Mouse (Mus musculus) olfactory bulb, adult 2 months (tissue): ENCODE measurements around the gene Rfwd3. TPM values are rescaled to one million over a fixed set of nuclear protein-coding genes. Genes with fewer than 3 reads are reported as not detected.

Experiments
- H3K27ac ChIP-seq: fragments of 200-500 bp; 2 replicates; pipeline ENCODE4 v1.5.1; 2012; ENCODE audit warnings: low read depth, low read length; ENCODE audit not compliant: insufficient read depth
- H3K4me1 ChIP-seq: fragments of 200-500 bp; 2 replicates; pipeline ENCODE4 v1.6.1; 2012; ENCODE audit warnings: low read length; ENCODE audit not compliant: control insufficient read depth, insufficient read depth
- H3K4me3 ChIP-seq: fragments of 200-500 bp; 2 replicates; pipeline ENCODE4 v1.5.1; 2012; ENCODE audit warnings: mild to moderate bottlenecking, low read depth, low read length, moderate library complexity; ENCODE audit not compliant: insufficient read depth
- CTCF ChIP-seq: fragments of 200-500 bp; IDR thresholded peaks from 2 replicates; pipeline ENCODE4 v1.5.1; 2012; ENCODE audit warnings: low read depth, mild to moderate bottlenecking, low read length, moderate library complexity; ENCODE audit not compliant: insufficient read depth
- POLR2A ChIP-seq: fragments of 200-500 bp; IDR thresholded peaks from 2 replicates; pipeline ENCODE4 v1.6.1; 2012; ENCODE audit warnings: mild to moderate bottlenecking, low read depth, low read length, moderate library complexity; ENCODE audit not compliant: insufficient read depth
- WGBS: fragments of 180-500 bp; shearing (Covaris S2); methylation state at CpG from one replicate; pipeline ENCODE4 v1.1.7; 2018; 5-methylcytosine and 5-hydroxymethylcytosine counted together
- polyA plus RNA-seq: library from polyadenylated mRNA; stranded (reverse); fragments of >200 nt; gene quantifications from 2 replicates; pipeline ENCODE4 v1.2.4, GENCODE M21; 2012; ENCODE audit warnings: low replicate concordance; ENCODE audit not compliant: missing spikeins, insufficient read depth, insufficient read length

Rfwd3 gene
- not detected in 2 replicates for polyA plus RNA-seq

DNA sequence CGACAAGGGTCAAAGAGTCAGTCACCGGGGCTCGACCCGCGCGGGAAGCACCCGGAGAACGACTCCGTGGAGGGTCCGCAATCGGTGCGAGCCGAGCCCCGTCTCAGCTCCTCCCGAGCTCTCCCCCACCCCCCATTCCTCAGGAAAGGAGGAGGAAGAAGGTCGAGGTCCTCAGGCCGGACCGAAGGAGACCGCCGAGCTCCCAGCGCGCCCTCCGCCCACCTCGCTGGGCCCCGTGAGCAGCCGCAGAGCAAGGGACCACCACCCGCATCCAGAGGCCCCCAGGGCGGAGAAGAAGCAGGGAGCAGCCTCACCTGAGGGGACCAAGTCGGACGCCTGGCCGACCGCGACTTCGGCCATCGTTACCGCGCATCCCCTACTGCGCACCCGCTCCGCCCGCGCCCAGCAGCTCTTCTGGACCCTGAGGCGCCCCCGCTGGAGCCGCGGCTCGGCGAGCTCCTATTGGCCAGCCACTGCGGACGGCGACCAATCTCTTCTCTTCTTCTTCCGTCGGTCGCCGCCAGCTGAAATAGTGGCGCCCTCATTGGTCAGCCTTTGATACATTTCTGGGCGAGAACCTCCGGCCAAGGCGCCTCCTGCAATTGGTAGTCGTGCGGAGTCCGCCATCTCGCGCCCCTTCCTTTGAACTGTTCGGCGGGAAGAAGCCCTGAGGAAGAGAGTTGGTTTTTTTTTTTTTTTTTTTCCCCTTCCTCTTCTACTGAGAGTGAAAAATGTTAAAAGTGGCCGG, at the start of gene Rfwd3:
Gene Rfwd3, minus strand, starts transcription at position 402 of the 748 bp plus-strand sequence.
- peak within 1 kb of the TSS; percentile 6; the same call in 1 of the 2 replicates for H3K27ac ChIP-seq
- no peaks in the 10 kb centered on the region for H3K4me1 ChIP-seq
- H3K4me3 ChIP-seq: peak within 1 kb of the TSS; percentile 98
- under 1% methylated on average over 67 of the region's 67 CpGs for WGBS
- TF ChIP-seq POLR2A (peak; percentile 69), CTCF (0 out of 2 replicates have a peak, but pooled peaks have one; percentile 17)

DNA sequence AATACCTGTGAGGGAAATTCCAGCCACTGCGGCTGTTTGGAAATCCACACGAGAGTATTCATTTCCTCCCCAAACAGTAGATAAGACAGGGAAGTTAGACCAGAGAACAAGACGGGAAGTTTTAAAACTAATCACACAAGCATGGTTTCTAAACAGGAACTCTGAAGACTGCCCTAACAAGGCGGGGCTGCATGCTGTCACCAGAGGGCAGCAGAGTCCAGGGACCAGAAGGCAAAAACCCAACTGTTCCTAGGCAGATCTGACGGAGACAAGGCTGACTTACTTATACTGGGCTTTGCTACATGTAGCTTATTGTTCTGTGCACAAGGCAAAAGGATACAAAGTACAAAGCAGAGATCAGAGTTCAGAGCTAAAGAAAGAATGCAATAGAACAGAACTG, 43.2 kb upstream of the Rfwd3 start:
- TF ChIP-seq POLR2A (no peak), CTCF (peak; percentile 76)
- Histone ChIP-seq H3K4me1 (peaks cover 10% of the 10 kb centered on the region; the same call in 1 of the 2 replicates), H3K4me3 (no peak overlapping the region), H3K27ac (no peak overlapping the region)
- WGBS: 18% methylated on average over 5 of the region's 5 CpGs

DNA sequence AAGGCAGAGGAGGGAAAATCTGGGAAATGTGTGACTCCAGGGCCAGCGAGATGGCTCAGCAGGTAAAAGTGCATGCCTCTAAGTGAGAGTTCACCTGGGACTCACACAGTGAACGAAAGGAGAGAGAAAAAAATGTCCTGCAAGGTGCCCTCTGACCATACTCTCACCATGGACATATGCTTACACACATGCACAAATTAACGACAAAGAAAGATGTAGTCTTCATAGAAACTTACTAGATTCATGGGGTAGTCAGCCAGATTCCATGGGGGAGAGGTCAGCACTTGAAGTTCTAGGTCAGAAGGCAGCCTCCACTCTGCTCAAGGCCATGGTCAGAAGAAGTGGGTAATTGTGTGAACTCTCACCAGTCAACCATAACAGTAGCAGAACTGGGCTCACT, 40.2 kb upstream of the Rfwd3 start:
- Histone ChIP-seq H3K27ac (no peak overlapping the region), H3K4me3 (no peak overlapping the region), H3K4me1 (peaks cover 14% of the 10 kb centered on the region)
- 93% methylated on average over 3 of the region's 3 CpGs for WGBS
- TF ChIP-seq CTCF: no peak
- no peak for TF ChIP-seq POLR2A

DNA sequence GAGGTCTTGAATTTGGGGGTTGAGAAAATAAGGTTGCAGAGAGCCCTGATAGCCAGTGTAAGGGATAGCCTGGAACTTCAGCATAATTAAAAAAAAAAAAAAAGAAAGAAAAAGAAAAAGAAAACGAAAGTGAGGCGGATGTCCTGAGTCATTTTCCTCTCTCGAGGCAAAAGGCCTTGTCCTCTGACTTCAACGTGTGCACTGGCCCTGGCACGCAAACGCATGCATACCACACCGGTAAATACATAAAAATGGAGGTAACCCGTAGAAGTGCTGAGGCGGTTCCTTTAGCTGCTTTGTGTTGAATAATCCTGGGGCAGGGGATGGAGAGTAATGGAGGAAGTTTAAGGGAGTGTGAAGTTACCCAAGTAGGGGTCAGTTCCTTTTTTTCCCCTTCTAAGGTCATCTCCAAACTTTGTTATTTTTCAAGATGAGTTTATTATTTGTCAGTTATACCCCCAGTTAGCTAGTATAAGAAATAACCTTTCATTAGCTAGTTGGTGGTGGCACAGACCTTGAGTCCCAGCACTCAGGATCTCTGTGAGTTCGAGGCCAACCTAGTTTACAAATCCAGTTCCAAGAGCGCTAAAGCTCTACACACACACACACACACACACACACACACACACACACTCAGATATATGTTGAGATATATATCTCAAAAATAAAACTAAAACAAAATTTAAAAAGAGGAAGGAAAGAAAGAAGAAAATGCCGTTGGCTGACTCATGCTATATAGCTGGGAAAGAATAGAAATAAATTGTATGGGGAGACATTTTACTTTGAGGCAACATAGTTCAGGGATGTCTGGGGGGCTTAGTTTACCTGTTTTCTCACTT, 38.6 kb upstream of the Rfwd3 start:
- Histone ChIP-seq H3K4me1 (peaks cover 14% of the 10 kb centered on the region), H3K27ac (no peak overlapping the region), H3K4me3 (no peak overlapping the region)
- TF ChIP-seq CTCF (no peak), POLR2A (no peak)
- 57% methylated on average over 12 of the region's 12 CpGs for WGBS

DNA sequence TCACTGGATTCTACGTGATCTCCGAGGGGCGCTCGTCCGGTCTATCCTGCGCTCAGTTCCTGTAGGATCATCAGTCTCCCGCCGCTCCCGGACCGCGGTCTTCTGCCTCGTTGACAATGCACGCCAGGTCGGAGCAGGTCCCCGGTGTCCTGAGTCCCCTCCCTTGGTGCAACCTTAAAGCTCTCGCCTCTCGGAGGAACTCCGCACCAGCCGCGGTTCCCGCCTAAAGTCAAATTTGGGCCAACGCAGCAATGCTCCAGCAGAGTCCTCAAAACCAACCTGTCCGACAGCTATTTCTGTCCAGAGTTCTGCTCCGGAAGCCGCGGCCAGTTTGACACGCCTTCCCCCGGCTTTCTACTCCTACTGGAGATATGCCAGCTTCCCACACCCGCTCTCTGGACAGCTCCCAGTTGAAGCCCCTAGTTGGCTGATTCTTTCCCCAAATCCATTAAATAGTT, 37.9 kb upstream of the Rfwd3 start, which contains the start of gene Mlkl:
Gene Mlkl, minus strand, starts transcription at position 288 of the 458 bp plus-strand sequence.
- TF ChIP-seq CTCF (no peak), POLR2A (no peak)
- WGBS: 2% methylated on average over 29 of the region's 29 CpGs
- peak within 1 kb of the TSS; percentile 49 for H3K4me3 ChIP-seq
- H3K4me1 ChIP-seq: peaks cover 11% of the 10 kb centered on the region
- no peak within 1 kb of the TSS for H3K27ac ChIP-seq

DNA sequence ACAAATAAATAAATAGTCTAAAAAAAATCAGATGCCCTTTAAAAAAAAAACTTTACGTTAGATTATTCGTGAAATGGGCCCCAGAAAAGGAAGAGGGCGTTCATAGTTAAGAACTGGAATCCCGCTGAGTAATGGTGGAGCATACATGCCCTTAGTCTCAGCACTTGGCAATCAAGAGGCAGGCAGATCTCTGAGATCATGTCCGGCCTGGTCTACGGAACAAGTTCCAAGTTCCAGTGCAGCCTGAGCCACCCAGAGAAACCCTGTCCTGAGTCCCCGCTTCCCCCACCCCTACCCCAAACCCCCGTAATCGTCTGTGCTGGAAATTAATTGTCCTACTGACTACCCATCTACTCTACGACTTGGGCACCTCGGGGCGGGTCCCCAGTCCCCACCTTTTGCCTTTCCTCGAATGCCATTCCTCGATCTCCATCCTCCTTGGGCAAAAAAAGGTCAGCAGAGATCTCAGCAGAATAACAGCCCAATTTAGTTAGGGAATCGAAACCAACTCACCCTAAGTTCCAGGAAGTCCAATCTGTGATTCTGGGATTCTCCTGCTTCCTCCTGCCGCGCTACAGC, 37.4 kb upstream of the Rfwd3 start:
- WGBS: 39% methylated on average over 17 of the region's 17 CpGs
- TF ChIP-seq CTCF (no peak), POLR2A (no peak)
- peaks cover 11% of the 10 kb centered on the region for H3K4me1 ChIP-seq
- H3K4me3 ChIP-seq: peak overlapping the region; percentile 49
- H3K27ac ChIP-seq: no peak overlapping the region

DNA sequence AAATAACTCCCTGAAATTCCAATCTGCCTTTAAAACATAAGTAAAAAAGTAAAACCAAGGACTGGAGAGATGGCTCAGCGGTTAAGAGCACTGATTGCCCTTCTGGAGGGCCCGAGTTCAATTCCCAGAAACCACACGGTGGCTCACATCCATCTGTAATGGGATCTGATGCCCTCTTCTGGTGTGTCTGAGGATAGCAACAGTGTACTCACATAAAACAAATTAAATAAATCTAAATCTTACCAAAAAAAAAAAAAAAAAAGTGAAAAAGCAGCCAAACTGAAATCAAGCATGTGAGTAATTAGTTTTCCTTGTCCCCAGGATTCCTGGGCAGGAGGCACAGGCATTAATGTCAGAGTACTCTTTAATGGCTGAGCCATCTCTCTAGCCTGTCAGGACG, 36.7 kb upstream of the Rfwd3 start:
- Histone ChIP-seq H3K4me1 (peaks cover 8% of the 10 kb centered on the region), H3K27ac (no peak overlapping the region), H3K4me3 (no peak overlapping the region)
- 87% methylated on average over 4 of the region's 4 CpGs for WGBS
- TF ChIP-seq CTCF: no peak
- TF ChIP-seq POLR2A: no peak

DNA sequence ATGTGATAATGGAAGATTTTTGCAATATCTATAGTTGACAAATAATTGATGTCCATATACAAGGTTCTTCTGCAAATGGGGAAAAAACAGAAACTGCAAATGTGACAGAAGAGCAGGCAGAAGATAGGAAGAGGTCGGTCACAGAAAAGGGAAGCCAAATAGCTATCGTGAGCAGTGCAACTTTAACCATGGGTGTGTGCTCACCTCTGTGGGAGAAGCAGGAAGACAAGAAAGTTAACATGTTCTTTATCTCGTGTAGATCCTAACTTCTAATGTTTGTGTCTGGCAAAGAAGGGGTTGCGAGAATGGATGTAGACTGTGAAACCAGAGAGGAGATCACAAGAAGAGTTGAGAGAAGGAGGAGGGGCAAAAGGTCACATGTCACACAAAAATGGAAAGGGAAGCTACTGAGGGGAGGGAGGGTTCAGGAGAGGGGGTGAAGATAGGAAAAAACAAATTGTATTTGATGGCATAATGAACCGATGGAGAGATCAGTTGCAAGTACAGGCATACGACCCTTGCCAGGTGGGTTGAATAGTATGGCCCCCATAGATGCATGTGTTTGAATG, 25.3 kb upstream of the Rfwd3 start:
- TF ChIP-seq POLR2A (no peak), CTCF (no peak)
- 89% methylated on average over 6 of the region's 6 CpGs for WGBS
- Histone ChIP-seq H3K4me3 (no peak overlapping the region), H3K27ac (no peak overlapping the region), H3K4me1 (no peaks in the 10 kb centered on the region)
